Mouse (Mus musculus) limb, embryonic 14.5 days (tissue): ENCODE results near the gene Fbxl17. TPM values are rescaled to one million over a fixed set of nuclear protein-coding genes. Genes with fewer than 3 reads are reported as not detected.

Experiments used
- ATAC-seq: fragments of 200-750 bp; cut with Nextera tagmentation; 2 replicates; pipeline ENCODE4 v1.8.0; 2017; ENCODE audit warnings: low read depth, moderate number of reproducible peaks, moderate TSS enrichment; ENCODE audit not compliant: low FRiP score
- DNase-seq: peaks from one replicate; pipeline ENCODE4 v3.0.0-alpha.2; 2015; ENCODE audit warnings: low spot score
- H3K27ac ChIP-seq: fragments of 300-500 bp; sonication (generic); replicated peaks from 2 replicates; pipeline ENCODE4 v1.5.1; 2014; ENCODE audit warnings: low read depth, mild to moderate bottlenecking, low read length, moderate library complexity, mixed read lengths
- H3K27me3 ChIP-seq: fragments of 300-500 bp; sonication (generic); 2 replicates; pipeline ENCODE4 v1.6.1; 2014; ENCODE audit warnings: low read length, mixed read lengths; ENCODE audit not compliant: control insufficient read depth, insufficient read depth
- H3K36me3 ChIP-seq: fragments of 300-500 bp; sonication (generic); 2 replicates; pipeline ENCODE4 v1.6.1; 2014; ENCODE audit warnings: mild to moderate bottlenecking, low read length, moderate library complexity, mixed read lengths; ENCODE audit not compliant: control insufficient read depth, insufficient read depth
- H3K4me1 ChIP-seq: fragments of 300-500 bp; sonication (generic); 2 replicates; pipeline ENCODE4 v1.6.1; 2014; ENCODE audit warnings: antibody characterized with exemption, low read length, mixed read lengths; ENCODE audit not compliant: control insufficient read depth, insufficient read depth
- H3K4me2 ChIP-seq: fragments of 300-500 bp; sonication (generic); replicated peaks from 2 replicates; pipeline ENCODE4 v1.6.1; 2014; ENCODE audit warnings: low read depth, mild to moderate bottlenecking, low read length, moderate library complexity; ENCODE audit not compliant: severe bottlenecking
- H3K4me3 ChIP-seq: fragments of 300-500 bp; sonication (generic); replicated peaks from 2 replicates; pipeline ENCODE4 v1.5.1; 2014; ENCODE audit warnings: low read length
- H3K9ac ChIP-seq: fragments of 300-500 bp; sonication (generic); 2 replicates; pipeline ENCODE4 v1.6.1; 2014; ENCODE audit warnings: mild to moderate bottlenecking, low read depth, low read length, moderate library complexity; ENCODE audit not compliant: severe bottlenecking
- H3K9me3 ChIP-seq: fragments of 300-500 bp; sonication (generic); 2 replicates; pipeline ENCODE4 v1.6.1; 2016; ENCODE audit warnings: low read length; ENCODE audit not compliant: control insufficient read depth
- POLR2A ChIP-seq: fragments of 200-500 bp; IDR thresholded peaks from 2 replicates; pipeline ENCODE4 v1.8.0; 2012; ENCODE audit warnings: inconsistent platforms, mild to moderate bottlenecking, moderate library complexity, borderline replicate concordance; ENCODE audit not compliant: insufficient read depth, insufficient read length; ENCODE audit errors: extremely low read depth
- WGBS: fragments of 180-500 bp; shearing (Covaris S2); extraction: QIAGEN DNeasy Blood & Tissue Kit; methylation state at CpG from one replicate; pipeline ENCODE4 v1.1.7; 2014; 5-methylcytosine and 5-hydroxymethylcytosine counted together
- polyA plus RNA-seq, 2 experiments: library from polyadenylated mRNA; depleted of rRNA in 1 of 2; stranded (reverse) in 1 of 2; unstranded in 1 of 2; fragments of >200 nt; fragmentation: Nextera tagmentation in 1 of 2; extraction: Ambion mirVana in 1 of 2; gene quantifications; 2 replicates each; pipeline versions ENCODE4 v1.2.1 to v1.2.3; 2012 to 2014

Gene Fbxl17
- polyA plus RNA-seq, 2 experiments = 12.6 to 12.9 TPM

GRCm38 (mm10) chr17:63079087-63079486 lies 420.7 kb downstream of the Fbxl17 start:
- Histone ChIP-seq H3K4me2 (no peak overlapping the region), H3K27me3 (no peaks in the 10 kb centered on the region), H3K27ac (no peak overlapping the region), H3K9ac (no peak overlapping the region), H3K4me1 (peaks cover 23% of the 10 kb centered on the region), H3K9me3 (no peaks in the 10 kb centered on the region), H3K4me3 (no peak overlapping the region), H3K36me3 (no peaks in the 10 kb centered on the region)
- DNase-seq (no peak), ATAC-seq (no peak)
- TF ChIP-seq POLR2A = no peak
- 81% methylated on average over 5 of the region's 5 CpGs for WGBS

- WGBS = 36% methylated on average over 5 of the region's 5 CpGs
- H3K4me2 ChIP-seq = no peak overlapping the region
- H3K9me3 ChIP-seq = no peaks in the 10 kb centered on the region
- DNase-seq (no peak), ATAC-seq (no peak)
- no peak overlapping the region for H3K9ac ChIP-seq
- no peaks in the 10 kb centered on the region for H3K27me3 ChIP-seq
- H3K4me1 ChIP-seq = peaks cover 32% of the 10 kb centered on the region
- no peak overlapping the region; the same call in 1 of the 2 replicates for H3K27ac ChIP-seq
- no peak for TF ChIP-seq POLR2A
- H3K36me3 ChIP-seq = no peaks in the 10 kb centered on the region
- no peak overlapping the region for H3K4me3 ChIP-seq
Measured at GRCm38 (mm10) chr17:63077509-63077908, 422.3 kb downstream of the Fbxl17 start.

GRCm38 (mm10) chr17:63076661-63077060 lies 423.2 kb downstream of the Fbxl17 start:
- Histone ChIP-seq H3K4me2 (peak overlapping the region; percentile 24), H3K4me3 (no peak overlapping the region), H3K9me3 (no peaks in the 10 kb centered on the region), H3K27me3 (no peaks in the 10 kb centered on the region), H3K9ac (no peak overlapping the region), H3K4me1 (peaks cover 32% of the 10 kb centered on the region), H3K27ac (no peak overlapping the region; the same call in 1 of the 2 replicates), H3K36me3 (no peaks in the 10 kb centered on the region)
- DNase-seq (no peak), ATAC-seq (no peak)
- no peak for TF ChIP-seq POLR2A
- WGBS = 15% methylated on average over 8 of the region's 8 CpGs

- no peak for ATAC-seq
- Histone ChIP-seq H3K4me1 (peaks cover 32% of the 10 kb centered on the region), H3K4me3 (no peak overlapping the region), H3K27me3 (no peaks in the 10 kb centered on the region), H3K9me3 (no peaks in the 10 kb centered on the region), H3K9ac (no peak overlapping the region), H3K36me3 (no peaks in the 10 kb centered on the region), H3K27ac (peak overlapping the region; percentile 22), H3K4me2 (peak overlapping the region; percentile 24; the same call in 1 of the 2 replicates)
- 21% methylated on average over 8 of the region's 8 CpGs for WGBS
- DNase-seq = peak; percentile 54
- TF ChIP-seq POLR2A = no peak
Measured at GRCm38 (mm10) chr17:63076037-63076426, 423.8 kb downstream of the Fbxl17 start.

- DNase-seq (peak; percentile 53), ATAC-seq (no peak)
- Histone ChIP-seq H3K9ac (no peak overlapping the region), H3K27ac (peak overlapping the region; percentile 22), H3K36me3 (no peaks in the 10 kb centered on the region), H3K4me3 (no peak overlapping the region), H3K9me3 (no peaks in the 10 kb centered on the region), H3K4me1 (peaks cover 32% of the 10 kb centered on the region), H3K27me3 (no peaks in the 10 kb centered on the region), H3K4me2 (peak overlapping the region; percentile 24; the same call in 1 of the 2 replicates)
- TF ChIP-seq POLR2A = no peak
- 43% methylated on average over 14 of the region's 14 CpGs for WGBS
Measured at GRCm38 (mm10) chr17:63075091-63076036, 424.5 kb downstream of the Fbxl17 start.
